Mouse (Mus musculus) thymus, postnatal 14 days (tissue): ENCODE results near the gene Nav3.

Experiments
- DNase-seq: peaks from one replicate; pipeline ENCODE4 v3.0.0; 2021

Gene Nav3

DNA sequence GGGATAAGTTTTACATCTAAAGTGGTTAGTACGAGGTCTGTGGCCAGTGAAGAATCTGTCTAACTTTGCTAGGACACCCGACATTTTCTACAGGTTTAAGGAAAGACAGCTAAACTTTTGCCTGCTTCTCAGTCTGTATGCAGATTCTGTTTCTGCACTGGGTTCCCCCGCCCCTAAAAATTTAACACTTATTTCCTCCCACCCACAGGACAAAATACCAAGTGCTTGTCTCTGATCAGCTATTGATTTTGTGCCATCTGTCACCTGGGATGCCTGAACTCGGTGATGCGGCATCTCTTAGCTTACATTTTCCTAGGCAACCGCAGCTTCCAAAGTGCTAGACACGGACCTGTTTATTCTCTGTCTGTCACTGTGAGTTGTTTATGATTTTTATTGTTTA lies 814.2 kb downstream of the Nav3 start:
- no peak for DNase-seq

DNA sequence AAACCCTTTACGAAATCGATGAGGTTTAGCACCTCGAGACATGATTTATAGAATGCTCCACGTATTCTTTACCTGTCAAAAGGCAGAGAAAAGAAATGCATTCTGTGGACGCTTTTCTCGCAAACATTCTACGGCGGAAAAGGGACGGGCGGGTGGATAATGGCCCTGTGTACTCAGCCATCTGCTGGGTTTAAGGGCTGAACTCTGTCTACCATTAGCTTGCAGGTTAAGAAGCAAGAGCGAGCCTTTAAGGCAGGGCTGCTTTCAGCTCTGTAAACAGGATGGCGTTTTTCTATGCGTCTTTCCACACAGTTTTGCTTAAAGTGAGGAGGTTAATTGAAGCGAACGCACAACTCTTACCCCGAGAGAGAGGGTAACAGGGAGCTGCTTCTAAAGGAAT lies 818.3 kb downstream of the Nav3 start:
- DNase-seq, result no peak
